Mouse (Mus musculus): Measurements from ENCODE around the gene Itga4.

- TF ChIP-seq CTCF (IDR thresholded peaks at IDR 0.05; ENCODE audit: insufficient read depth, low read length) (no peak), POLR2A (IDR thresholded peaks at IDR 0.05; ENCODE audit: borderline replicate concordance, extremely low read depth, low read depth, low read length) (no peak)
Observed at GRCm38 (mm10) chr2:79291922-79292321, 36.7 kb downstream of the Itga4 start.

Measured in lung, adult 2 months (tissue).